ENCODE assay signal across 33 mouse cellular contexts in the genomic region with DNA sequence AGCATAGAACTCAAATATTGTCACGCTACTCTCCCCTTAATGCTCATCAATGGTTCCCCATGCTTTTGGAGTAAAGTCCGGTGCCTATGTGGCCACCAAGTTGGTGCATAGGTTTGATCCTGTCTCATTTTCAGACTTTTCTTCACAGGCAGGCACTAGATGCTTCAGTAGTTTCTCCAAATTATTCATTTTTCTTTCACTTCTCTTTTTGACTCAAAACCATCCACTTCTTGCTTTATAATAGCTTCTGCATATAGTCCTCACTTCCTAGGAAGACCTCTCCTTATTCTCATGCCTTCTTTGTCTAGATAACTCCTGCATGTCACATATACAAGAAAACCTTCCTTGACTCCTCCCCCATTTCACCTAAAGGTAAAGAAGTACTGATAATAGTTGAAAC. TPM values are rescaled to one million over a fixed set of nuclear protein-coding genes. Genes with fewer than 3 reads are reported as not detected.
"Had no signal": no experiment of that assay in that cellular context is flagged by ENCODE, and none has a peak within 500 bp of the region (broad histone marks: within the 10 kb centered on the region; RNA-seq: fewer than 3 reads in every experiment).

No protein-coding gene starts in this region.

- H3K27me3 ChIP-seq: embryonic facial prominence, embryonic 12.5 days; embryonic facial prominence, embryonic 13.5 days; embryonic facial prominence, embryonic 15.5 days; forebrain, embryonic 12.5 days; forebrain, embryonic 13.5 days; forebrain, embryonic 15.5 days had no signal

- H3K9me3 ChIP-seq: embryonic facial prominence, embryonic 10.5 days; embryonic facial prominence, embryonic 12.5 days; embryonic facial prominence, embryonic 13.5 days; embryonic facial prominence, embryonic 15.5 days; forebrain, embryonic 10.5 days; forebrain, embryonic 12.5 days; forebrain, embryonic 13.5 days; forebrain, embryonic 15.5 days had no signal

- H3K4me1 ChIP-seq: embryonic facial prominence, embryonic 10.5 days; embryonic facial prominence, embryonic 12.5 days; embryonic facial prominence, embryonic 13.5 days; embryonic facial prominence, embryonic 15.5 days; forebrain, embryonic 10.5 days; forebrain, embryonic 12.5 days; forebrain, embryonic 13.5 days; forebrain, embryonic 15.5 days had no signal

- DNase-seq: cerebellum, adult 8-10 months; cerebellum, adult 9-10 months; cerebellum, adult 9-11 months; cerebellum, postnatal 10 days; cerebellum, postnatal 14 days; cerebellum, postnatal 25 days; cerebellum, postnatal 36 days; embryo, embryonic 11 days; forebrain, postnatal 0 days; gastrocnemius, adult 2 months; gastrocnemius, postnatal 10 days; gastrocnemius, postnatal 14 days; gastrocnemius, postnatal 25 days; gastrocnemius, postnatal 36 days; heart, adult 11 months; heart, adult 18-20 months; heart, adult 2 months had no signal

- H3K4me3 ChIP-seq: embryonic facial prominence, embryonic 10.5 days; embryonic facial prominence, embryonic 12.5 days; embryonic facial prominence, embryonic 13.5 days; embryonic facial prominence, embryonic 15.5 days; erythroblast, embryonic 14.5 days; forebrain, embryonic 10.5 days; forebrain, embryonic 12.5 days; forebrain, embryonic 13.5 days; forebrain, embryonic 15.5 days; gastrocnemius, adult 2 months; heart, adult 2 months had no signal

- ATAC-seq: forebrain, embryonic 13.5 days; forebrain, embryonic 14.5 days; forebrain, embryonic 15.5 days; forebrain, embryonic 16.5 days; forebrain, postnatal 0 days had no signal

- H3K36me3 ChIP-seq: embryonic facial prominence, embryonic 10.5 days; embryonic facial prominence, embryonic 12.5 days; embryonic facial prominence, embryonic 13.5 days; embryonic facial prominence, embryonic 15.5 days; forebrain, embryonic 10.5 days; forebrain, embryonic 12.5 days; forebrain, embryonic 15.5 days had no signal

- H3K4me2 ChIP-seq: embryonic facial prominence, embryonic 12.5 days; embryonic facial prominence, embryonic 13.5 days; embryonic facial prominence, embryonic 15.5 days; forebrain, embryonic 12.5 days; forebrain, embryonic 13.5 days; forebrain, embryonic 15.5 days had no signal

- H3K27ac ChIP-seq: embryonic facial prominence, embryonic 10.5 days; embryonic facial prominence, embryonic 12.5 days; embryonic facial prominence, embryonic 13.5 days; embryonic facial prominence, embryonic 15.5 days; forebrain, embryonic 10.5 days; forebrain, embryonic 12.5 days; forebrain, embryonic 13.5 days; forebrain, embryonic 15.5 days; gastrocnemius, adult 2 months; heart, adult 2 months had no signal

- H3K9ac ChIP-seq: embryonic facial prominence, embryonic 12.5 days; embryonic facial prominence, embryonic 13.5 days; embryonic facial prominence, embryonic 15.5 days; forebrain, embryonic 12.5 days; forebrain, embryonic 13.5 days; forebrain, embryonic 15.5 days; forebrain, postnatal 0 days had no signal

RNA-seq across cellular contexts. Expression of a gene that starts 42.1 kb away (rescaled TPM):
- total RNA-seq: common myeloid progenitor, adult 5-6 weeks; gastrocnemius, adult 18-20 months; gastrocnemius, adult 2 months; gastrocnemius, postnatal 14 days; gastrocnemius, postnatal 25 days; gastrocnemius, postnatal 36 days; heart, adult 18-20 months; heart, adult 2 months; heart, adult 8-10 months had no signal
- polyA plus RNA-seq: embryonic facial prominence, embryonic 10.5 days; embryonic facial prominence, embryonic 11.5 days; erythroblast, embryonic 14.5 days; forebrain, embryonic 10.5 days; forebrain, embryonic 11.5 days; forebrain, embryonic 12.5 days; forebrain, embryonic 13.5 days; heart, adult 2 months had no signal
